Mouse (Mus musculus): ENCODE data around the gene Gm20715. TPM values are rescaled to one million over a fixed set of nuclear protein-coding genes. Genes with fewer than 3 reads are reported as not detected.

Gm20715 gene
- polyA plus RNA-seq, 1 experiment = not detected

- TF ChIP-seq CTCF (IDR thresholded peaks at IDR 0.05; ENCODE audit: borderline replicate concordance, insufficient read depth, low read length) = no peak
- TF ChIP-seq POLR2A (IDR thresholded peaks at IDR 0.05; ENCODE audit: low read depth, low read length) = no peak
- H3K27ac ChIP-seq (ENCODE audit: insufficient read depth, low read length) = no peak overlapping the region
- no peaks in the 10 kb centered on the region for H3K4me1 ChIP-seq (ENCODE audit: control insufficient read depth, insufficient read depth, low read length)
- H3K4me3 ChIP-seq (ENCODE audit: insufficient read depth, low read length) = no peak overlapping the region
These were observed 31.6 kb upstream of the Gm20715 start for GRCm38 (mm10) chr7:6378441-6378840.

DNA sequence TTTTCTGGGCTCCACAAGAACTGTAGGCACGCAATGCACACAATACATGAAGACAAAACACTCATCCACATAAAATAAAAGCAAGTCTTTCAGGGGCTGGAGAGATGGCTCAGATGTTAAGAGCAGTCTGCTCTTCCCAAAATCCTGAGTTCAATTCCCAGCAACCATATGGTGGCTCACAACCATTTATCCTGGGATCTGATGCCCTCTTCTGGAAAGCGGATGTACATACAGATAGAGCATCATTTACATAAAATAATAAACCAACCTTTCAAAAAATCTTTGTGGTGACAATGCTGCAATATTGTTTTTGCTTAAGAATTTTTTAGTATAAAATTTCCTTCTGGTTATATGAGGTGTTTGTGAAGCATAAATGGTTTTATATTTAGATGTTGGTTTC, 28.6 kb upstream of the Gm20715 start:
- TF ChIP-seq POLR2A (IDR thresholded peaks at IDR 0.05; ENCODE audit: low read depth, low read length) = no peak
- TF ChIP-seq CTCF (IDR thresholded peaks at IDR 0.05; ENCODE audit: borderline replicate concordance, insufficient read depth, low read length) = no peak
- no peaks in the 10 kb centered on the region for H3K4me1 ChIP-seq (ENCODE audit: control insufficient read depth, insufficient read depth, low read length)
- no peak overlapping the region for H3K27ac ChIP-seq (ENCODE audit: insufficient read depth, low read length)
- H3K4me3 ChIP-seq (ENCODE audit: insufficient read depth, low read length) = no peak overlapping the region

GRCm38 (mm10) chr7:6383044-6383455, 27.0 kb upstream of the Gm20715 start, which contains the start of gene Zfp28:
Gene Zfp28, plus strand, starts transcription at chr7:6383295.
- Histone ChIP-seq H3K4me3 (ENCODE audit: insufficient read depth, low read length) (peak within 1 kb of the TSS; percentile 74), H3K4me1 (ENCODE audit: control insufficient read depth, insufficient read depth, low read length) (no peaks in the 10 kb centered on the region), H3K27ac (ENCODE audit: insufficient read depth, low read length) (no peak within 1 kb of the TSS)
- peak; percentile 45; the same call in 1 of the 2 replicates for TF ChIP-seq CTCF (IDR thresholded peaks at IDR 0.05; ENCODE audit: borderline replicate concordance, insufficient read depth, low read length)
- TF ChIP-seq POLR2A (IDR thresholded peaks at IDR 0.05; ENCODE audit: low read depth, low read length) = peak; percentile 86

DNA sequence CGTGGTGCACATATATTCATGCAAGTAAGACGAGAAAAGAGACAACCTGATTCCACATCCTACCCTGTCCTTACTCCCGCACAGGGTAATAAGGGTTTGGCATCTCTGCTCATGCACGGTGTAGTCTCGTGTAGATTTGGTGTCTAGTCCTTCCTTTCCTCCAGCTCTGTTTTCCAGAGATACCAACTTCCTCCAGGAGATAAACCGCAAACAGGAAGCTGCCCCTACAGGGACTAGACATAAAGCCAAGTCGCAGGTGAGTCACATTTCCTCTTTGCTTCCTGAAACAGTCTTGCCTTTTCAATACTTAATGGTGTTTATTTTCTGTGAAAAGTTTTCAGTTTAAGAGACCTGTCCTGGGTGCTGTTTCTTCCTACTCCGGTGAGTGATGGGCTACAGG, 26.1 kb upstream of the Gm20715 start:
- Histone ChIP-seq H3K4me3 (ENCODE audit: insufficient read depth, low read length) (peak overlapping the region; percentile 74), H3K4me1 (ENCODE audit: control insufficient read depth, insufficient read depth, low read length) (no peaks in the 10 kb centered on the region), H3K27ac (ENCODE audit: insufficient read depth, low read length) (no peak overlapping the region)
- TF ChIP-seq POLR2A (IDR thresholded peaks at IDR 0.05; ENCODE audit: low read depth, low read length) = no peak
- TF ChIP-seq CTCF (IDR thresholded peaks at IDR 0.05; ENCODE audit: borderline replicate concordance, insufficient read depth, low read length) = no peak

DNA sequence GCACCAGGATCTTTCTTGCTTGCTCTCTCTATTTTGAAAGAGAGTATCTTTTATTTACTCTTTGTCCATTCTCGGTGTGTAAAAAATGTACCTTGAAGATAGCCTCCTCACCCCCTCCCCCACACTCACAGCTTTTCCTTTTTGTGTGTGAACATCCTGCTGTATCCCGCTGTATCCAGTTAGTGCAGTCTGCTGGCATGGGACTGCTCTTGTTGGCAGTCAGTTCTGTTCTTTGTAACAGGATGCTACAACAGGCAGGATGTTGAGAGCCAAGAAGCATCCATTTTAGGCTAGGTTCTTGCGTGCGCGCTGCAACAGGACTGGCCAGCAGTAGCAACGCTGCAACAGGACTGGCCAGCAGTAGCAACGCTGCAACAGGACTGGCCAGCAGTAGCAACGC, 23.1 kb upstream of the Gm20715 start:
- no peak overlapping the region for H3K4me3 ChIP-seq (ENCODE audit: insufficient read depth, low read length)
- TF ChIP-seq POLR2A (IDR thresholded peaks at IDR 0.05; ENCODE audit: low read depth, low read length) (no peak), CTCF (IDR thresholded peaks at IDR 0.05; ENCODE audit: borderline replicate concordance, insufficient read depth, low read length) (no peak)
- H3K4me1 ChIP-seq (ENCODE audit: control insufficient read depth, insufficient read depth, low read length) = no peaks in the 10 kb centered on the region
- no peak overlapping the region for H3K27ac ChIP-seq (ENCODE audit: insufficient read depth, low read length)

- Histone ChIP-seq H3K27ac (ENCODE audit: insufficient read depth, low read length) (no peak overlapping the region), H3K4me3 (ENCODE audit: insufficient read depth, low read length) (no peak overlapping the region), H3K4me1 (ENCODE audit: control insufficient read depth, insufficient read depth, low read length) (no peaks in the 10 kb centered on the region)
- no peak for TF ChIP-seq POLR2A (IDR thresholded peaks at IDR 0.05; ENCODE audit: low read depth, low read length)
- no peak for TF ChIP-seq CTCF (IDR thresholded peaks at IDR 0.05; ENCODE audit: borderline replicate concordance, insufficient read depth, low read length)
These were observed 21.1 kb upstream of the Gm20715 start for GRCm38 (mm10) chr7:6388971-6389370.

DNA sequence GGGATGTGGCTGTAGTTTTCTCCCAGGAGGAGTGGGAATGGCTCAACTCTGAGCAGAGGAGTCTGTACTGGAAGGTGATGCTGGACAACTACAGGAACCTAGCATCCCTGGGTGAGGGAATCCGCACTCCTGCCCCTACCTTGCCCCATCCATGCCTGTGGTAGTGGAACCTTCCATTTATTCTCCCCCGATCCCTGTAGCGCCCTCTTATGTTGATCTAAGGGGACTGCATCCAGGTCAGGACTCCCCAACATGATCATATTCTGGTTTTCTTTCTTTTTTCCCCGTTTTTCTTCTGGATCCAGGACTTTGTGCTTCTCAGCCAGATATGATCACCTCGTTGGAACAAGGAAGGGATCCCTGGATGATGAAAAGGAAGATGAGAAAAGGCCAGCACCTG, 20.6 kb upstream of the Gm20715 start:
- no peak overlapping the region for H3K4me3 ChIP-seq (ENCODE audit: insufficient read depth, low read length)
- TF ChIP-seq CTCF (IDR thresholded peaks at IDR 0.05; ENCODE audit: borderline replicate concordance, insufficient read depth, low read length) (no peak), POLR2A (IDR thresholded peaks at IDR 0.05; ENCODE audit: low read depth, low read length) (no peak)
- no peaks in the 10 kb centered on the region for H3K4me1 ChIP-seq (ENCODE audit: control insufficient read depth, insufficient read depth, low read length)
- no peak overlapping the region for H3K27ac ChIP-seq (ENCODE audit: insufficient read depth, low read length)

- no peak within 1 kb of the TSS for H3K27ac ChIP-seq (ENCODE audit: insufficient read depth, low read length)
These were observed 11.8 kb upstream of the Gm20715 start, which contains the start of gene Smim17 for GRCm38 (mm10) chr7:6397996-6398975. Gene Smim17, plus strand, starts transcription at chr7:6398715.

DNA sequence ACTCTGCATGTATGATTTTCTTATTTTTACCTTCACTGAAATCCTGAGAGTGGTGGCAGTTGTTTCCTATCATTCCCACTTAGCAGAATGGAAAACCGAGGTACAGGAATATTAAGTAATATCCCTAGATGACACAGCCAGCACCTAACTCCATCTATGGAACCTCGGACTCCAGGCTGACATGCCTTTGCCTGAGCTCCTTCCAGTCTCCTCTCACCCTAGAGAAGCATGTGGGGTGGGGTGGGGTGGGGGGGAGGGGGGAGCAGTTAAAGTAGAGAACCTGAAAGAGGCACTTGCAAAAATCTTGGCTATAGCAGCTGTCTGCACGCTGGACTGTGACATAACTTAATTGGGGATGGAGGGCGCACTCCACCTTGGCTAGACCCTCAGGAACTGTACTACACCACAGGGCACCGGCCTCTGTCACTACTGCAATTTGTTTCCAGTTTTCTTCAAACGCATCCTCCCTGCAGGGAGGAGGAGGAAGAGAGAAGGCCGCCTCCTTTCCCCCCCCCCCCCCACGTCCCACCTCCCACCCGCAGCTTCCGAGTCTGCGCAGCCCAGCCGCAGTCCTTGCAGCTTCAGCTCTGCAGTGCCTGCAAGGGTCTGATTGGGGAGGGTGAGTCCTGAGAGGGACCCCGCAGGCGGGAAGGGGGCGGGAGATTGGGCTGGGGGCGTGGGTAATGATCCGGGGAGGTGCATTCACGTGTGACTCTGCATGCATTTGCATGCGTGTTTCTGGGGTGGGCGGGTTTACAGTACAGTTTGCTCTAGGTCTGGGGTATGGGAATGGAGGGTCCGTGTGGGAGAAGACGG, 4.8 kb downstream of the Gm20715 start:
- H3K4me1 ChIP-seq (ENCODE audit: control insufficient read depth, insufficient read depth, low read length) = no peaks in the 10 kb centered on the region
- H3K4me3 ChIP-seq (ENCODE audit: insufficient read depth, low read length) = no peak overlapping the region
- H3K27ac ChIP-seq (ENCODE audit: insufficient read depth, low read length) = no peak overlapping the region
- TF ChIP-seq CTCF (IDR thresholded peaks at IDR 0.05; ENCODE audit: borderline replicate concordance, insufficient read depth, low read length) (no peak), POLR2A (IDR thresholded peaks at IDR 0.05; ENCODE audit: low read depth, low read length) (no peak)

More at GRCm38 (mm10) chr7:6397996-6398975, 11.8 kb upstream of the Gm20715 start, which contains the start of gene Smim17:
- peak within 1 kb of the TSS; percentile 41 for H3K4me3 ChIP-seq (ENCODE audit: insufficient read depth, low read length)
- TF ChIP-seq POLR2A (IDR thresholded peaks at IDR 0.05; ENCODE audit: low read depth, low read length) (peak; percentile 81), CTCF (IDR thresholded peaks at IDR 0.05; ENCODE audit: borderline replicate concordance, insufficient read depth, low read length) (no peak)
- H3K4me1 ChIP-seq (ENCODE audit: control insufficient read depth, insufficient read depth, low read length) = no peaks in the 10 kb centered on the region
